Mouse (Mus musculus) E14TG2a.4 (cell line): ENCODE results near the gene Sap30.

Experiments used
- CTCF ChIP-seq: conservative IDR thresholded peaks from 2 replicates; pipeline ENCODE4 v1.5.1; 2014; ENCODE audit warnings: low read length
- NANOG ChIP-seq: IDR thresholded peaks from 2 replicates; pipeline ENCODE4 v1.6.1; 2014; ENCODE audit warnings: borderline replicate concordance, low read length, mixed read lengths

GRCm38 (mm10) chr8:57511316-57512118 lies 23.9 kb upstream of the Sap30 start, which contains the start of gene Hmgb2:
- no peak for TF ChIP-seq CTCF
- no peak for TF ChIP-seq NANOG
